In the genomic region with DNA sequence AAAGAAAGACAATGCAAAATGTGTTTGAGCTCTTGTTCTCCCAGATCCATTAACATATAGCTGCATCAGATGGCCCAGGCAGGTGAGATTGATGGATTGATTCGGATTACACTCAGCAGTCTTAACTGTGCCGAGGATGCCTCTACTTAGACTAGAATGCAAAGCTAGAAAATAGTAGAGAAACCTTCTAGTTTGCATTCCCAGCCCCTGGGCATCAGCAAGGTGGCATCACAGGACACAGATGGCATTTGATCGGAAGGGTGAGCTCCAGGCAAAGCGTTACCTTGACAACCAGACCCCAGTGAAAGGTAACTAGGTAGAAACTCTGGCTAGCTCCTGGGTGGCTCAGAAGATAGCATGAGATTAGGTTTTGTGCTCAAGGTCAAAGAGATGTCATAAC, we compare ENCODE assay signal across 8 mouse cellular contexts. TPM values are rescaled to one million over a fixed set of nuclear protein-coding genes. Genes with fewer than 3 reads are reported as not detected.
DNase-seq lines count a peak whose midpoint lies in the region; ATAC-seq and TF ChIP-seq lines count a peak whose summit lies in the region.

No protein-coding gene starts in this region.

- H3K9me3 ChIP-seq in intestine, embryonic 16.5 days (ENCODE audit: control insufficient read depth, low read length) = no peaks in the 10 kb centered on the region
- H3K9me3 ChIP-seq in neural tube, embryonic 13.5 days = no peaks in the 10 kb centered on the region

- 28% methylated on average over 4 of the region's 4 CpGs for WGBS in intestine, embryonic 16.5 days
- WGBS in neural tube, embryonic 13.5 days = 34% methylated on average over 4 of the region's 4 CpGs

- peak overlapping the region; percentile 89; the same call in 1 of the 2 replicates for H3K4me3 ChIP-seq in embryonic fibroblast, embryonic 13.5 days (ENCODE audit: insufficient read depth, low read length)
- H3K4me3 ChIP-seq in intestine, embryonic 16.5 days (ENCODE audit: low read length) = peak overlapping the region; percentile 70
- peak overlapping the region; percentile 63 for H3K4me3 ChIP-seq in neural tube, embryonic 13.5 days

- peak; percentile 45 for ATAC-seq in intestine, embryonic 16.5 days
- ATAC-seq in neural tube, embryonic 13.5 days (ENCODE audit: low read depth) = peak; percentile 65

- no peak for TF ChIP-seq POLR2A in embryonic fibroblast, embryonic 13.5 days (IDR thresholded peaks at IDR 0.05; ENCODE audit: low read depth, low read length)

- TF ChIP-seq CTCF in embryonic fibroblast, embryonic 13.5 days (IDR thresholded peaks at IDR 0.05; ENCODE audit: borderline replicate concordance, insufficient read depth, low read length) = no peak

- H3K4me2 ChIP-seq in intestine, embryonic 16.5 days (ENCODE audit: low read depth, low read length) = peak overlapping the region; percentile 95
- peak overlapping the region; percentile 77 for H3K4me2 ChIP-seq in neural tube, embryonic 13.5 days

- H3K27ac ChIP-seq in embryonic fibroblast, embryonic 13.5 days (ENCODE audit: insufficient read depth, low read length) = no peak overlapping the region
- H3K27ac ChIP-seq in intestine, embryonic 16.5 days (ENCODE audit: low read length) = no peak overlapping the region
- H3K27ac ChIP-seq in neural tube, embryonic 13.5 days (replicated peaks) = no peak overlapping the region

- H3K9ac ChIP-seq in intestine, embryonic 16.5 days (ENCODE audit: low read depth, low read length) = peak overlapping the region; percentile 81; the same call in 1 of the 2 replicates
- peak overlapping the region; percentile 71 for H3K9ac ChIP-seq in neural tube, embryonic 13.5 days

- peak; percentile 32 for DNase-seq in left cerebral cortex, postnatal 4 days
- DNase-seq in left cerebral cortex, adult 11 months (ENCODE audit: low spot score) = no peak
- no peak for DNase-seq in gastrocnemius, postnatal 10 days
- no peak for DNase-seq in frontal cortex, postnatal 36 days (ENCODE audit: low spot score in 2 of 2)
- no peak for DNase-seq in layer of hippocampus, adult 9-11 months

- no peaks in the 10 kb centered on the region; the same call in 1 of the 2 replicates for H3K4me1 ChIP-seq in embryonic fibroblast, embryonic 13.5 days (ENCODE audit: control insufficient read depth, insufficient read depth, low read length)
- H3K4me1 ChIP-seq in intestine, embryonic 16.5 days (ENCODE audit: control insufficient read depth, insufficient read depth, low read length) = peaks cover 8% of the 10 kb centered on the region
- H3K4me1 ChIP-seq in neural tube, embryonic 13.5 days (replicated peaks) = peaks cover 16% of the 10 kb centered on the region

- H3K36me3 ChIP-seq in intestine, embryonic 16.5 days (ENCODE audit: control insufficient read depth, insufficient read depth, low read length) = no peaks in the 10 kb centered on the region
- no peaks in the 10 kb centered on the region for H3K36me3 ChIP-seq in neural tube, embryonic 13.5 days

- H3K27me3 ChIP-seq in intestine, embryonic 16.5 days (replicated peaks; ENCODE audit: control insufficient read depth, insufficient read depth, low read length) = no peaks in the 10 kb centered on the region
- H3K27me3 ChIP-seq in neural tube, embryonic 13.5 days = peaks cover 26% of the 10 kb centered on the region

- intact Hi-C loops in left cerebral cortex, postnatal 4 days (cut with DNase I) = loop anchor here (10.0 kb wide), 1 partner anchor 149 kb away; the partner anchor contains the start of gene Phyh

RNA-seq across cellular contexts. Expression of gene Optn, which starts 0.4 kb away (rescaled TPM):
- total RNA-seq in left cerebral cortex, postnatal 4 days (2021) = 10 to 100 TPM; 20.8 to 24.9 TPM
- 10.4 and 12.9 TPM in 2 replicates for polyA plus RNA-seq in embryonic fibroblast, embryonic 13.5 days (2011; ENCODE audit: insufficient read length, low read depth, missing spikeins)
- 28.7 and 36.9 TPM in 2 replicates for polyA plus RNA-seq in intestine, embryonic 16.5 days (2015; fragmentation: Nextera tagmentation; extraction: Ambion mirVana)
- polyA plus RNA-seq in neural tube, embryonic 13.5 days (2015; fragmentation: Nextera tagmentation; extraction: Ambion mirVana) = 7.7 and 11.4 TPM in 2 replicates
- total RNA-seq in gastrocnemius, postnatal 10 days (2021) = 10 to 100 TPM; 23.5 to 26.4 TPM

RNA-seq across cellular contexts. Expression of gene Mcm10, which starts 51.7 kb away (rescaled TPM):
- total RNA-seq in left cerebral cortex, postnatal 4 days (2021) = 1 to 10 TPM; 3.4 to 4.0 TPM
- 13.1 and 14.4 TPM in 2 replicates for polyA plus RNA-seq in embryonic fibroblast, embryonic 13.5 days (2011; ENCODE audit: insufficient read length, low read depth, missing spikeins)
- polyA plus RNA-seq in intestine, embryonic 16.5 days (2015; fragmentation: Nextera tagmentation; extraction: Ambion mirVana) = 28.4 and 30.0 TPM in 2 replicates
- polyA plus RNA-seq in neural tube, embryonic 13.5 days (2015; fragmentation: Nextera tagmentation; extraction: Ambion mirVana) = 3.9 and 4.8 TPM in 2 replicates
- 1 to 10 TPM; 2.3 to 4.7 TPM for total RNA-seq in gastrocnemius, postnatal 10 days (2021)
